ENCODE assay signal across 12 mouse cellular contexts in genomic region chr5:110104616-110105380, GRCm38 (mm10). TPM values are rescaled to one million over a fixed set of nuclear protein-coding genes. Genes with fewer than 3 reads are reported as not detected.
DNase-seq lines count a peak whose midpoint lies in the region.
"Had no signal": no experiment of that assay in that cellular context is flagged by ENCODE, and none has a peak within 500 bp of the region (broad histone marks: within the 10 kb centered on the region; RNA-seq: fewer than 3 reads in every experiment).

No protein-coding gene starts in this region.

- no peaks in the 10 kb centered on the region for H3K27me3 ChIP-seq in splenic B cell, adult 2 months (ENCODE audit: control insufficient read depth, insufficient read depth, low read length, poor library complexity, severe bottlenecking)
- peaks cover 20% of the 10 kb centered on the region for H3K27me3 ChIP-seq in hindbrain, embryonic 10.5 days (ENCODE audit: insufficient read depth, poor library complexity, severe bottlenecking)

- H3K4me1 ChIP-seq in hindbrain, embryonic 10.5 days (replicated peaks) = peaks cover 44% of the 10 kb centered on the region

- peak; percentile 94 for DNase-seq in heart, adult 11 months
- DNase-seq in heart, postnatal 4 days = no peak
- DNase-seq in right cerebral cortex, postnatal 25 days = peak; percentile 15
- no peak for DNase-seq in right cerebral cortex, adult 2 months (ENCODE audit: low spot score in 2 of 2)
- peak; percentile 62 for DNase-seq in ZHBTc4 (ENCODE audit: low read depth, low spot score)
- DNase-seq in splenic B cell, adult 2 months (ENCODE audit: low read depth, low spot score) = peak; percentile 6
- no peak for DNase-seq in hindbrain, embryonic 10.5 days (ENCODE audit: low spot score)
- DNase-seq in retina, embryonic 14.5 days (ENCODE audit: low spot score) = no peak
- DNase-seq: gastrocnemius, postnatal 10 days had no signal

- H3K4me3 ChIP-seq in hindbrain, embryonic 10.5 days = no peak overlapping the region
- H3K4me3 ChIP-seq: embryonic facial prominence, embryonic 13.5 days; limb, embryonic 13.5 days had no signal

- peaks cover 2% of the 10 kb centered on the region; the same call in 1 of the 2 replicates for H3K9me3 ChIP-seq in hindbrain, embryonic 10.5 days
- H3K9me3 ChIP-seq: embryonic facial prominence, embryonic 13.5 days had no signal

- H3K36me3 ChIP-seq in splenic B cell, adult 2 months (ENCODE audit: control insufficient read depth, insufficient read depth, low read length, poor library complexity, severe bottlenecking) = peaks cover 7% of the 10 kb centered on the region
- peaks cover 52% of the 10 kb centered on the region for H3K36me3 ChIP-seq in hindbrain, embryonic 10.5 days

- 95% methylated on average over 36 of the region's 36 CpGs for WGBS in hindbrain, embryonic 10.5 days

- no peak overlapping the region for H3K27ac ChIP-seq in hindbrain, embryonic 10.5 days
- H3K27ac ChIP-seq: embryonic facial prominence, embryonic 13.5 days; limb, embryonic 13.5 days; macrophage had no signal

RNA-seq across cellular contexts. Expression of gene Gtpbp6, which starts 3.2 kb away (rescaled TPM):
- 10 to 100 TPM; 32.3 to 33.6 TPM for total RNA-seq in heart, postnatal 4 days (2021)
- 37.3 and 37.7 TPM in 2 replicates for polyA plus RNA-seq in hindbrain, embryonic 10.5 days (2016; fragmentation: Nextera tagmentation; extraction: Ambion mirVana)

RNA-seq across cellular contexts. Expression of gene Plcxd1, which starts 5.0 kb away (rescaled TPM):
- total RNA-seq in heart, postnatal 4 days (2021) = not detected
- 1.3 and 1.6 TPM in 2 replicates for polyA plus RNA-seq in hindbrain, embryonic 10.5 days (2016; fragmentation: Nextera tagmentation; extraction: Ambion mirVana)

RNA-seq across cellular contexts. Expression of gene Zfp605, which starts 5.1 kb away (rescaled TPM):
- total RNA-seq in heart, postnatal 4 days (2021) = 1 to 10 TPM; 2.7 to 3.1 TPM
- polyA plus RNA-seq in hindbrain, embryonic 10.5 days (2016; fragmentation: Nextera tagmentation; extraction: Ambion mirVana) = 5.8 and 6.1 TPM in 2 replicates

RNA-seq across cellular contexts. Expression of gene Gm35315, which starts 10.6 kb away (rescaled TPM):
- not detected for total RNA-seq in heart, postnatal 4 days (2021)
- 1.2 and 1.4 TPM in 2 replicates for polyA plus RNA-seq in hindbrain, embryonic 10.5 days (2016; fragmentation: Nextera tagmentation; extraction: Ambion mirVana)

RNA-seq across cellular contexts. Expression of gene Chfr, which starts 30.8 kb away (rescaled TPM):
- total RNA-seq in heart, postnatal 4 days (2021) = 10 to 100 TPM; 23.5 to 23.7 TPM
- polyA plus RNA-seq in hindbrain, embryonic 10.5 days (2016; fragmentation: Nextera tagmentation; extraction: Ambion mirVana) = 59.0 and 63.8 TPM in 2 replicates

Comparison
In these comparisons a context has a peak if more than half of its experiments do, and no peak if none do; other contexts are left out.
1. DNase-seq: peak in heart, adult 11 months (single experiment), right cerebral cortex, postnatal 25 days (single experiment), ZHBTc4 (single experiment) and splenic B cell, adult 2 months (single experiment); none in heart, postnatal 4 days (single experiment), right cerebral cortex, adult 2 months (0 of 2), hindbrain, embryonic 10.5 days (single experiment) and retina, embryonic 14.5 days (single experiment).